Mouse (Mus musculus) lung, adult 2 months (tissue): ENCODE results near the gene Ipo8. TPM values are rescaled to one million over a fixed set of nuclear protein-coding genes. Genes with fewer than 3 reads are reported as not detected.

Experiments used
- DNase-seq: peaks from one replicate; pipeline ENCODE4 v3.0.0; 2022
- H3K4me1 ChIP-seq: fragments of 200-500 bp; 2 replicates; pipeline ENCODE4 v1.6.1; 2011; ENCODE audit warnings: low read length; ENCODE audit not compliant: control insufficient read depth, insufficient read depth
- H3K4me3 ChIP-seq: fragments of 200-500 bp; replicated peaks from 2 replicates; pipeline ENCODE3; 2011; ENCODE audit warnings: low read depth, mild to moderate bottlenecking, control low read depth, low read length; ENCODE audit errors: extremely low read depth
- CTCF ChIP-seq: fragments of 200-500 bp; IDR thresholded peaks from 2 replicates; pipeline ENCODE4 v1.5.1; 2011; ENCODE audit warnings: mild to moderate bottlenecking, low read length, control low read depth; ENCODE audit not compliant: insufficient read depth
- POLR2A ChIP-seq: fragments of 200-500 bp; IDR thresholded peaks from 2 replicates; pipeline ENCODE4 v1.6.1; 2011; ENCODE audit warnings: low read depth, mild to moderate bottlenecking, control low read depth, low read length, borderline replicate concordance; ENCODE audit errors: extremely low read depth
- WGBS: fragments of 180-500 bp; shearing (Covaris S2); methylation state at CpG from one replicate; pipeline ENCODE4 v1.1.7; 2018; 5-methylcytosine and 5-hydroxymethylcytosine counted together
- polyA plus RNA-seq: library from polyadenylated mRNA; depleted of rRNA; stranded (reverse); fragments of >200 nt; gene quantifications from 2 replicates; pipeline ENCODE4 v1.2.3, GENCODE M21; 2012

The Ipo8 gene
- polyA plus RNA-seq, 1 experiment = 14.9 TPM

DNA sequence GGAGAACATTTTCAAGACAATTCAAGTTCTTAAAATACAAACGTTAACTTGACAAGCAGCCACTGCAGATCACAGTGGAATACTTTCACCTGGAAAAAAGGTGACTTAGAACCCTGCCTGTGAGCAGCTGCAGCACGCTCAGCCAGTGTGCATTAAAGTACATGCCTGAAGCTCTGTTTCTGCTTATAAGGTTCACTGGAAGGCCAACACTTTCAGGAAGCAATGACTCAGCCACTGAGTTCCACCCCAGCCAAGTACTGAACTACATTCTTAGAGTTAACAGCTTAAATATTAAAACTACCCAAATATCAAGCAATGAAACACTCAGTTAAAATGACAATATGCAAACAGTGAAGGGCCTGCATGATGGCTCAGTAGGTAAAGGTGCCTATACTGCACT, 20.1 kb downstream of the Ipo8 start:
- TF ChIP-seq POLR2A (no peak), CTCF (no peak)
- DNase-seq = no peak
- 75% methylated on average over 2 of the region's 2 CpGs for WGBS
- no peaks in the 10 kb centered on the region for H3K4me1 ChIP-seq
- no peak overlapping the region for H3K4me3 ChIP-seq

DNA sequence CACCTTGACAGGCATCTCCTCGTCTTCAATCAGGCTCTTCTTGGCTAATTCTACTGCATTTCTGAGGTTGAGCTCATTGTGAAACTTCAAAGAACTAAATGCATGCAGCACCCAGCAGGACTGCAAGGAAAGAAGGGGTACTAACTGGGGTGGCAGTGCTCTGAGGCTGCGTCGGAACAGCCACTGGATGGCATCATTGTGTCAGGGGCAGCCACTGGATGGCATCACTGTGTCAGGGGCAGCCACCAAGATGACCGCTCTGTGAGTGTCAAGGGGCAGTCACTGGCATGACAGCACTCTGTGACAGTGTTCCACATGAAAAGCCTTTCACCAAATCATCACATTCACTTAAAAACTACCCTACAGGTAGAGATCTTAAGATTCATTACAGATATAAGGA, 31.5 kb downstream of the Ipo8 start:
- no peak overlapping the region for H3K4me3 ChIP-seq
- no peak for DNase-seq
- WGBS = 86% methylated on average over 4 of the region's 4 CpGs
- H3K4me1 ChIP-seq = no peaks in the 10 kb centered on the region
- TF ChIP-seq POLR2A (no peak), CTCF (0 out of 2 replicates have a peak, but pooled peaks have one; percentile 4)

DNA sequence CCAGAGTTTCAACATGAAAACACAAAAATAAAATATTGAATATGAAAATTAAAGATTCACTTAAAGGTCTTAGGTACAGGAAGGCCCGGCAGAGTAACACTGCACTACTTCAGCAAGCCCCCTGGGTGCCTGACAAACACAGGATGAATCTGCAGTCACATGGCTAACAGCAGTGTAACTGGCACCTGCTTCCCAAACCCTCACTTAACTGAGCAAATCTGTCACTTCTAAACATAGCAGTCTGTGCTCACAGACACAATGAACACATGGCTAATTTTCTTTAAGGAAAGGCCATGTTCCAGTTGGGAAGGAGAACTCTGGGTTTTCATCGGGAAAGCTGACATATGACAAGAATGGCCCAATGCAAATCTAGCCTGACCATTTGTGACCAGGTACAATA, 36.1 kb downstream of the Ipo8 start:
- no peak overlapping the region for H3K4me3 ChIP-seq
- WGBS = 93% methylated on average over 2 of the region's 2 CpGs
- TF ChIP-seq POLR2A = no peak
- no peak for TF ChIP-seq CTCF
- no peak for DNase-seq
- no peaks in the 10 kb centered on the region for H3K4me1 ChIP-seq

DNA sequence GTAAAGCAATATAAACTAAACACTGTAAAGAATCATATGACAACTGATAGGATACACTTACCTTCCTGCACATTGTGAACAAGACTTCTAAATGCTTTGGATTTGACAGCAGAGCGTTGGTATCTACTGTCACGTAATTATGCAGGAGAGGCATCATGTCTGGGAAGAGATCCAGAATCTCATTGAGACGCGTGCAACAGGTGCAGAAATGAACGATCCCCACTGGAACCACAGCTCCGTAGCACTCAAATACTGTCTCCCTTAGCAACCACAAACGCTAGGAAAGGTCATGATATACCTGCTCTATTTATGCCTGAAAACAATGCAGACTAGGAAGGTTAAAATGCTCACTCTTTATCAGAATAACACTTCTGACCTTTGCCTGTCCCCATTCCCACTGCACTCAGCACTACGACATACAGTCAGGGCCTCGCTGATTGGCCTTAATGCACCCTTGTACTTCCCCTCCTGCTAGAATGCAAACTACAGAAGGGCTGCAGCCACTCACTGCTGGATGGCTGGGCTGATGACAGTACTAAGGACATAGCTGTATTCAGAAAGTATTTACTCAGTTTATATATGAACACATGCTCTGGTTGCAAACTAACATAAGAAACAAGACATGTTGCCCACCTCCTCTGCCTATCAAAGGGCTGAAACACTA, 42.1 kb downstream of the Ipo8 start:
- WGBS = 78% methylated on average over 9 of the region's 9 CpGs
- H3K4me1 ChIP-seq = no peaks in the 10 kb centered on the region
- TF ChIP-seq CTCF = no peak
- TF ChIP-seq POLR2A = no peak
- no peak for DNase-seq
- H3K4me3 ChIP-seq = no peak overlapping the region

DNA sequence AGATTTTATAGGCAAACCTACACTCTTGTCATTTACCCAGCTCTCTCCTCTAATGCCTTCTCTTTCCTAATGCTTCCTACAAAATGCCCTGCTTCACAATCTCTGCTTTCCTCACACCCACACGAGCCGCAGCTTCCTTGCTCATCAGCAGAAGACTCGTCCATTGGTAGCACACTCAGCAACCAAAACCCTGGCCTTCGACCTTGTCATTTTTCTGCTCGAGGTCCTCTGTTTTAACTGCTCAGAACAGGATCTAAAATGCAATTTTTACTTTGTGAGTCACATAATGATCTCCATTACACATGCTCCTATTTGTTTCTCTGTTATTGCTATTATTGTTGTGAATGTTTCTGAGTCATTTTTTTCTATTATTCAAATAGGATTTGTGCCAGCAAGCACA, 45.1 kb downstream of the Ipo8 start:
- no peak overlapping the region for H3K4me3 ChIP-seq
- WGBS = 85% methylated on average over 5 of the region's 5 CpGs
- no peaks in the 10 kb centered on the region for H3K4me1 ChIP-seq
- DNase-seq = no peak
- TF ChIP-seq CTCF (no peak), POLR2A (no peak)

DNA sequence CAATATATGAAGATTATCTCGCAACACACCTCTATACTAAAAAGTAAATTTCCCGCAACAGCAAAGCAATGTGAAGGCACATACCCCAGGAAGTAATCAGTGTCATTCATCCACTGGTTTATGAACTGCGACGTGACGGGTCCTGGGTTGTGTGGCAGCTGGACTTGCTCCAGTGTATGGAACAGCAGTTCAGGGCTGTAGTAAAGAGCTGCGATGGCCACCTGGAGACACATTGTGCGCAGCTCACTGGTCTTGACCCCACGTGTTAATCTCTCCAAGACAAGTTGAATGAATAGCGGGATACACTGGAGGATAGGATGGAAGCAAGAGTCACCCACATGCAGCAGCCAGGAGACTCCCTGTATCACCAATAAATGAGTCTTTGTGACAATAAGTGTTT, 46.8 kb downstream of the Ipo8 start:
- no peak for DNase-seq
- Histone ChIP-seq H3K4me3 (no peak overlapping the region), H3K4me1 (no peaks in the 10 kb centered on the region)
- 90% methylated on average over 9 of the region's 9 CpGs for WGBS
- TF ChIP-seq POLR2A (no peak), CTCF (no peak)

DNA sequence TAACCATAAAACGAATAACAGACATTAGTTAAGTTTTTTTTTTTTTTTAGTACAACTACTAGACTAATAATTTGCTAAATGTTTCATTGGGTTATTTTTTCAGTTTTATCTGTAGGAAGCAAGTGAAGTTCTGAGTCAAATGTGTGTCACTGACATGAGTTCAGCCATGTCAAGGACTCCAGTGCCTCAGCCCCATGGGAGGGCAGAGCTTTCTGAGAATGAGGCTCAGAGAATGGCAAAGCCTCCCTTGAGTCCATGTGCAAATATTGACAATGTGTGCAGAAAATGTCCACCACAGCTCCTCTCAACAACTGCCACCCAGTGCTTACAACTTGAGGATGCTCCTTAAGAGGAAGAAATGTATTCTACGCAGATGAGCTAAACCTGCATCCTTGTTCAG, 55.0 kb downstream of the Ipo8 start:
- no peak overlapping the region for H3K4me3 ChIP-seq
- WGBS = 93% methylated on average over 2 of the region's 2 CpGs
- no peaks in the 10 kb centered on the region for H3K4me1 ChIP-seq
- DNase-seq = no peak
- no peak for TF ChIP-seq POLR2A
- TF ChIP-seq CTCF = no peak

DNA sequence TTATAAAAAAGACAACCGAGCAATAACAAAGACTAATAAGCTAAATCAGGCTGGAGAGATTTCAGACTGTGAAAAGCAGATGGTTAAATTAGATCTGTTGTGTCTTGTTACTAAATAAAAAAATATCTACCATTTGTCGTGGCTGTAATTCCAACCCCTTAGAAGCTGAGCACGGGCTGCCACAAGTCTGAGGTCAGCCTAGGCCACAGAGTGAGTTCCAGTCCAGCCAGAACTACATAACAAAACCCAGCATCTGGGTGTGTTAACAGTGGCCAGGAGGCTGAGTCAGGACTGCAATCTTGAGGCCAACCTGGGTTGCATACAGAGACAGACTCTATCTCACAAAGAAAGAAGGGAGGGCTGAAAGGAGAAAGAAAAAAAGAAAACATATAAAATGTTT, 59.8 kb downstream of the Ipo8 start:
- no peak for DNase-seq
- TF ChIP-seq CTCF (no peak), POLR2A (no peak)
- WGBS = 83% methylated on average over 3 of the region's 3 CpGs
- no peaks in the 10 kb centered on the region for H3K4me1 ChIP-seq
- no peak overlapping the region for H3K4me3 ChIP-seq

DNA sequence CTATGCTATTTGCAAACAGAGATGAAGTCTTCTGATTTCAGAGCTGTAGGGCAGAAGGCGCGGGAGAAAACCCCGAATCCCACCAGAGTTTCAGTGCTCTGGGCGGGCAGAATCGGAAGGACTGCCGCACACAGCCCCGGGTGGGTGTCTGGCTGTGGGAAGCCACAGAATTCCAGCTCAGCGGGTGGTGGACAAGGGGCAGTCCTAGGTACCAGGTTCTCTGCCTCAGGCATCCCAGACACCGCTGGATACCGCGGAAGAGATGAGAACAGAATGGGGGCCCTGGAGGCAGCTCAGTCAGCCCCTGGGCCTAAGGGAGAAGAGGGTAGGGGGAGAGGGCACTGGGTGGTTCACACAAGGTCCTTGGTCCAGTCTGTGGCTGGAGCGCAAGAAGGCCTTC, 62.8 kb downstream of the Ipo8 start:
- TF ChIP-seq POLR2A (no peak), CTCF (no peak)
- no peak overlapping the region for H3K4me3 ChIP-seq
- DNase-seq = no peak
- WGBS = 90% methylated on average over 12 of the region's 12 CpGs
- H3K4me1 ChIP-seq = no peaks in the 10 kb centered on the region

DNA sequence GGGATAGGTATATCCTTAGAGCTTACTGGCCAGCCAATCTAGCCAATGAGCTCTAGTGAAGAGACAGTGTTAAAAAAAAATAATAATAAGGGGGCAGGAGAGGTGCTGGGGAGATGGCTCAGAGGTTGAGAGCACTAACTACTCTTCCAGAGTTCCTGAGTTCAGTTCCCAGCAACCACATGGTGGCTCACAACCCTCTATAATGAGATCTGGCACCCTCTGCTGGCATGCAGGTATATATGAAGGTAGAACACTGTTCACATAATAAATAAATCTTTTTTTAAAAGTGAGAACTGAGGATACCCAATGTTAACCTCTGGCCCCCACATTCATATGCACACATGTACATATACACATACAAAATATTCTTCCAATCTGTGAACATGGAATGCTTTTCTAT, 64.0 kb downstream of the Ipo8 start:
- H3K4me1 ChIP-seq = no peaks in the 10 kb centered on the region
- H3K4me3 ChIP-seq = no peak overlapping the region
- no peak for DNase-seq
- TF ChIP-seq CTCF (no peak), POLR2A (no peak)
